Mouse (Mus musculus) CH12.LX (cell line): ENCODE measurements at regions not wholly inside any gene's neighbourhood (a gene's known extent, or its start where the extent isn't known, plus 50 kb on each side); places are given as distances from the start of the nearest gene placed in this dataset.

Source experiments
- DNase-seq: peaks from one replicate; pipeline ENCODE4 v3.0.0-alpha.2; 2013; ENCODE audit errors: extremely low read depth
- H3K27ac ChIP-seq: 2 replicates; pipeline ENCODE4 v1.5.1; 2012; ENCODE audit warnings: low read depth, mild to moderate bottlenecking, control low read depth, moderate library complexity; ENCODE audit not compliant: insufficient read depth
- H3K27me3 ChIP-seq: replicated peaks from 2 replicates; pipeline ENCODE3; 2012; ENCODE audit warnings: inconsistent platforms
- H3K36me3 ChIP-seq, 2 experiments: replicated peaks in 1 of 2; 2 replicates each; pipeline versions ENCODE3 to v1.6.1; 2012; ENCODE audit warnings: inconsistent platforms in 1 of 2, low read length in 1 of 2, mild to moderate bottlenecking in 1 of 2, mixed read lengths in 1 of 2, moderate library complexity in 1 of 2; ENCODE audit not compliant: control insufficient read depth in 1 of 2, insufficient read depth in 1 of 2
- H3K4me1 ChIP-seq, 2 experiments: 2 replicates each; pipeline ENCODE4 v1.6.1; 2012; ENCODE audit warnings: inconsistent platforms in 1 of 2, moderate library complexity in 1 of 2; ENCODE audit not compliant: insufficient read depth in 2 of 2, control insufficient read depth in 1 of 2
- H3K4me2 ChIP-seq: 2 replicates; pipeline ENCODE4 v1.6.1; 2012; ENCODE audit warnings: low read depth, mild to moderate bottlenecking, control low read depth; ENCODE audit not compliant: poor library complexity, insufficient read depth, severe bottlenecking
- H3K4me3 ChIP-seq, 3 experiments: fragments of 150-350 bp in 1 of 3; sonication (generic) in 1 of 3; replicated peaks in 1 of 3; 2 replicates each; pipeline versions ENCODE3 to v1.5.1; 2011 to 2012; ENCODE audit warnings: low read depth in 2 of 3, low read length in 2 of 3, mild to moderate bottlenecking in 2 of 3, moderate library complexity in 2 of 3, control low read depth in 1 of 3, improper control_type of control experiment in 1 of 3, inconsistent platforms in 1 of 3, mixed read lengths in 1 of 3; ENCODE audit not compliant: poor library complexity in 1 of 3
- H3K79me2 ChIP-seq: replicated peaks from 2 replicates; pipeline ENCODE4 v1.6.1; 2012; ENCODE audit warnings: mild to moderate bottlenecking, moderate library complexity; ENCODE audit not compliant: control insufficient read depth, poor library complexity, insufficient read depth, severe bottlenecking; ENCODE audit errors: extremely low read depth
- H3K9ac ChIP-seq: 2 replicates; pipeline ENCODE4 v1.6.1; 2012; ENCODE audit warnings: low read depth, mild to moderate bottlenecking, control low read depth, moderate library complexity; ENCODE audit not compliant: insufficient read depth
- H3K9me3 ChIP-seq: replicated peaks from 2 replicates; pipeline ENCODE3; 2012; ENCODE audit warnings: low read length, inconsistent platforms, mixed read lengths
- BHLHE40 ChIP-seq: IDR thresholded peaks from 2 replicates; pipeline ENCODE4 v1.6.1; 2011; ENCODE audit warnings: mild to moderate bottlenecking, low read depth, low read length, improper control_type of control experiment
- CHD1 ChIP-seq: IDR thresholded peaks from 2 replicates; pipeline ENCODE4 v1.6.1; 2012; ENCODE audit warnings: low read depth, low read length, improper control_type of control experiment, inconsistent platforms
- CHD2 ChIP-seq: IDR thresholded peaks from 2 replicates; pipeline ENCODE4 v1.6.1; 2011; ENCODE audit warnings: low read length, improper control_type of control experiment
- CTCF ChIP-seq, 2 experiments: IDR thresholded peaks in 1 of 2; conservative IDR thresholded peaks in 1 of 2; 2 replicates each; pipeline ENCODE4 v1.5.1; 2011 to 2012; ENCODE audit warnings: low read depth in 2 of 2, low read length in 2 of 2, improper control_type of control experiment in 1 of 2, inconsistent platforms in 1 of 2, mild to moderate bottlenecking in 1 of 2, moderate library complexity in 1 of 2
- E2F4 ChIP-seq: IDR thresholded peaks from 2 replicates; pipeline ENCODE4 v1.6.1; 2011; ENCODE audit warnings: low read depth, low read length, improper control_type of control experiment; ENCODE audit not compliant: insufficient replicate concordance
- ELF1 ChIP-seq: IDR thresholded peaks from 2 replicates; pipeline ENCODE4 v1.6.1; 2014; ENCODE audit warnings: low read depth, mild to moderate bottlenecking, inconsistent platforms, low read length, improper control_type of control experiment
- EP300 ChIP-seq: IDR thresholded peaks from 2 replicates; pipeline ENCODE4 v1.6.1; 2011; ENCODE audit warnings: low read length, improper control_type of control experiment
- ETS1 ChIP-seq: conservative IDR thresholded peaks from 2 replicates; pipeline ENCODE4 v1.6.1; 2012; ENCODE audit warnings: low read depth, mild to moderate bottlenecking, inconsistent platforms, low read length, improper control_type of control experiment, moderate library complexity
- GABPA ChIP-seq: IDR thresholded peaks from 2 replicates; pipeline ENCODE4 v1.6.1; 2012; ENCODE audit warnings: low read depth, low read length, improper control_type of control experiment, inconsistent platforms; ENCODE audit not compliant: insufficient replicate concordance
- HCFC1 ChIP-seq: IDR thresholded peaks from 2 replicates; pipeline ENCODE4 v1.6.1; 2012; ENCODE audit warnings: low read depth, mild to moderate bottlenecking, inconsistent platforms, low read length, improper control_type of control experiment
- IRF4 ChIP-seq: IDR thresholded peaks from 2 replicates; pipeline ENCODE4 v1.6.1; 2014; ENCODE audit warnings: low read depth, mild to moderate bottlenecking, inconsistent platforms, low read length, improper control_type of control experiment
- JUN ChIP-seq: IDR thresholded peaks from 2 replicates; pipeline ENCODE4 v1.6.1; 2011; ENCODE audit warnings: low read depth, mild to moderate bottlenecking, low read length, improper control_type of control experiment, moderate library complexity; ENCODE audit not compliant: insufficient read depth
- KAT2A ChIP-seq: IDR thresholded peaks from 2 replicates; pipeline ENCODE4 v1.6.1; 2012; ENCODE audit warnings: low read length, improper control_type of control experiment, inconsistent platforms; ENCODE audit not compliant: insufficient replicate concordance
- MAFK ChIP-seq: IDR thresholded peaks from 2 replicates; pipeline ENCODE4 v1.6.1; 2011; ENCODE audit warnings: low read length, improper control_type of control experiment; ENCODE audit not compliant: insufficient replicate concordance
- MAX ChIP-seq: IDR thresholded peaks from 2 replicates; pipeline ENCODE4 v1.6.1; 2011; ENCODE audit warnings: low read length, improper control_type of control experiment
- MAZ ChIP-seq: IDR thresholded peaks from 2 replicates; pipeline ENCODE4 v1.6.1; 2012; ENCODE audit warnings: low read depth, mild to moderate bottlenecking, inconsistent platforms, low read length, improper control_type of control experiment, moderate library complexity
- MEF2A ChIP-seq: IDR thresholded peaks from 2 replicates; pipeline ENCODE4 v1.6.1; 2014; ENCODE audit warnings: low read depth, mild to moderate bottlenecking, inconsistent platforms, low read length, improper control_type of control experiment, borderline replicate concordance
- MYC ChIP-seq: IDR thresholded peaks from 2 replicates; pipeline ENCODE4 v1.6.1; 2011; ENCODE audit warnings: low read depth, mild to moderate bottlenecking, improper control_type of control experiment, low read length
- NELFE ChIP-seq: IDR thresholded peaks from 2 replicates; pipeline ENCODE4 v1.6.1; 2011; ENCODE audit warnings: low read depth, low read length, improper control_type of control experiment
- NRF1 ChIP-seq: IDR thresholded peaks from 2 replicates; pipeline ENCODE4 v1.6.1; 2014; ENCODE audit warnings: low read depth, mild to moderate bottlenecking, inconsistent platforms, low read length, improper control_type of control experiment, moderate library complexity
- PAX5 ChIP-seq: IDR thresholded peaks from 2 replicates; pipeline ENCODE4 v1.6.1; 2012; ENCODE audit warnings: low read length, inconsistent platforms, mixed read lengths
- POLR2A ChIP-seq: IDR thresholded peaks from 2 replicates; pipeline ENCODE4 v1.6.1; 2011; ENCODE audit warnings: low read depth, mild to moderate bottlenecking, improper control_type of control experiment, low read length
- POLR2AphosphoS2 ChIP-seq: IDR thresholded peaks from 2 replicates; pipeline ENCODE4 v1.6.1; 2011; ENCODE audit warnings: low read depth, low read length, improper control_type of control experiment
- RCOR1 ChIP-seq: conservative IDR thresholded peaks from 2 replicates; pipeline ENCODE4 v1.6.1; 2012; ENCODE audit warnings: low read depth, mild to moderate bottlenecking, inconsistent platforms, low read length, improper control_type of control experiment
- SMC3 ChIP-seq: IDR thresholded peaks from 2 replicates; pipeline ENCODE4 v1.6.1; 2011; ENCODE audit warnings: low read depth, low read length, improper control_type of control experiment
- TBP ChIP-seq: conservative IDR thresholded peaks from 2 replicates; pipeline ENCODE4 v1.6.1; 2011; ENCODE audit warnings: low read depth, low read length, improper control_type of control experiment
- TCF12 ChIP-seq: IDR thresholded peaks from 2 replicates; pipeline ENCODE4 v1.6.1; 2014; ENCODE audit warnings: low read depth, mild to moderate bottlenecking, inconsistent platforms, low read length, improper control_type of control experiment
- UBTF ChIP-seq: IDR thresholded peaks from 2 replicates; pipeline ENCODE4 v1.6.1; 2012; ENCODE audit warnings: low read depth, mild to moderate bottlenecking, inconsistent platforms, low read length, improper control_type of control experiment, moderate library complexity
- USF1 ChIP-seq: IDR thresholded peaks from 2 replicates; pipeline ENCODE4 v1.6.1; 2014; ENCODE audit warnings: low read depth, mild to moderate bottlenecking, inconsistent platforms, low read length, improper control_type of control experiment
- USF2 ChIP-seq: conservative IDR thresholded peaks from 2 replicates; pipeline ENCODE4 v1.6.1; 2011; ENCODE audit warnings: low read depth, low read length, improper control_type of control experiment
- ZC3H11A ChIP-seq: IDR thresholded peaks from 2 replicates; pipeline ENCODE4 v1.6.1; 2012; ENCODE audit warnings: low read depth, mild to moderate bottlenecking, inconsistent platforms, low read length, improper control_type of control experiment
- ZKSCAN1 ChIP-seq: IDR thresholded peaks from 2 replicates; pipeline ENCODE4 v1.6.1; 2012; ENCODE audit warnings: low read depth, inconsistent platforms, low read length, improper control_type of control experiment, borderline replicate concordance
- ZNF384 ChIP-seq: IDR thresholded peaks from 2 replicates; pipeline ENCODE4 v1.6.1; 2012; ENCODE audit warnings: low read depth, low read length, improper control_type of control experiment, inconsistent platforms
- dilution Hi-C: fragments of 300-500 bp; cut with MboI; formaldehyde crosslinking; loops from 2 replicates; pipeline ENCODE4 v1.14.3; 2020; ENCODE audit warnings: low sequenced_read_pairs; ENCODE audit not compliant: extremely low pct_unique_long_range_greater_than_20kb, extremely low pct_ligation_motif_present
- in situ Hi-C: fragments of 300-500 bp; cut with MboI; formaldehyde crosslinking; loops from 3 replicates; pipeline ENCODE4 v1.14.3; 2019; ENCODE audit warnings: low sequenced_read_pairs, low pct_ligation_motif_present, low pct_unique_long_range_greater_than_20kb, mixed read lengths

DNA sequence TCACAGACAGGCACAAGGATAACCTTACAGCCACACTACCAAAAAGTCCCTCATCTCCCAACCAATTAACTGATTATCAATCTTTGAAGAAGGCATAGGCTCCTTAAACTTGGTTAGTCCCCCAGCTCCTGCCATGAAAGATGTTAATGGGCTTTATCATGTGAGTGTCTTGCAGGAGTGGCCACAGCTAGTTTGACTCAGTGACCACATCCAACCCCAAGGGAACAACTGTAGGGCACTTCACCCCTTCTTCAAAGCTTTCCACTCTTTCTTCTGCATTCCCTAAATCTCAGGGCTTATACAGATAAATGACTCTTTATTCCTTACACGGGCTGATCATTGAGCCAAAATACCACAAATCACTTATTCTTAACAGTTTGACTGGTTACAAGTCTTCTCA is 85.2 kb downstream of the Setd4 start:
- DNase-seq: no peak
- H3K36me3 ChIP-seq: no peaks in the 10 kb centered on the region
- H3K27ac ChIP-seq: no peak overlapping the region
- no peaks in the 10 kb centered on the region for H3K79me2 ChIP-seq
- no peak overlapping the region for H3K9ac ChIP-seq
- TF ChIP-seq KAT2A (0 out of 2 replicates have a peak, but pooled peaks have one; percentile 20), ETS1 (no peak), BHLHE40 (peak; percentile 62), JUN (no peak), ZKSCAN1 (no peak), MAX (no peak), MAFK (no peak), EP300 (0 out of 2 replicates have a peak, but pooled peaks have one; percentile 20)
- peaks cover 16 to 29% of the 10 kb centered on the region in 2 experiments for H3K4me1 ChIP-seq
- in situ Hi-C loops: no loop called here
- H3K27me3 ChIP-seq: no peaks in the 10 kb centered on the region
- no peak overlapping the region for H3K4me2 ChIP-seq
- dilution Hi-C loops: no loop called here
- no peaks in the 10 kb centered on the region for H3K9me3 ChIP-seq
- H3K4me3 ChIP-seq: no peak overlapping the region

- no peaks in the 10 kb centered on the region for H3K9me3 ChIP-seq
- peak overlapping the region; percentile 66; the same call in 1 of the 2 replicates for H3K4me2 ChIP-seq
- H3K79me2 ChIP-seq: no peaks in the 10 kb centered on the region
- dilution Hi-C loops: no loop called here
- peak; percentile 52 for DNase-seq
- in situ Hi-C loops: no loop called here
- H3K4me3 ChIP-seq: no peak overlapping the region
- H3K36me3 ChIP-seq: no peaks in the 10 kb centered on the region
- no peaks in the 10 kb centered on the region for H3K27me3 ChIP-seq
- H3K27ac ChIP-seq: no peak overlapping the region
- H3K9ac ChIP-seq: no peak overlapping the region
- H3K4me1 ChIP-seq: peaks cover 25 to 42% of the 10 kb centered on the region in 2 experiments
- TF ChIP-seq KAT2A (no peak), MEF2A (peak; percentile 96), CHD2 (peak; percentile 91), USF2 (no peak), TBP (no peak), POLR2A (no peak), IRF4 (peak; percentile 96), HCFC1 (no peak), CTCF (conservative IDR thresholded peaks at IDR 0.05 in 1 of 2, IDR thresholded peaks at IDR 0.05 in 1 of 2; ENCODE audit: low read depth in 2 of 2, low read length in 2 of 2) (no peak), MAFK (0 out of 2 replicates have a peak, but pooled peaks have one; percentile 33), E2F4 (no peak), TCF12 (peak; percentile 93), ETS1 (peak; percentile 92), GABPA (no peak), CHD1 (no peak), MAZ (peak; percentile 51), ZC3H11A (no peak), NELFE (no peak), EP300 (peak; percentile 96), ELF1 (peak; percentile 67), RCOR1 (peak; percentile 88), MYC (no peak), JUN (peak; percentile 97), PAX5 (no peak), MAX (no peak), USF1 (no peak), ZKSCAN1 (no peak), POLR2AphosphoS2 (no peak), UBTF (no peak), ZNF384 (no peak), NRF1 (no peak), SMC3 (no peak)
These were observed 87.1 kb downstream of the Setd4 start for GRCm38 (mm10) chr16:93516793-93517192.
